Mouse (Mus musculus) frontal cortex, postnatal 36 days (tissue): ENCODE measurements at regions not wholly inside any gene's neighbourhood (a gene's known extent, or its start where the extent isn't known, plus 50 kb on each side); places are given as distances from the start of the nearest gene placed in this dataset.

Experiments
- DNase-seq, 2 experiments: peaks; one replicate each; pipeline ENCODE4 v3.0.0; 2022; ENCODE audit warnings: low spot score in 2 of 2

- DNase-seq: no peak
Observed at GRCm38 (mm10) chr9:60931290-60931689, 136.9 kb downstream of the Uaca start.

DNA sequence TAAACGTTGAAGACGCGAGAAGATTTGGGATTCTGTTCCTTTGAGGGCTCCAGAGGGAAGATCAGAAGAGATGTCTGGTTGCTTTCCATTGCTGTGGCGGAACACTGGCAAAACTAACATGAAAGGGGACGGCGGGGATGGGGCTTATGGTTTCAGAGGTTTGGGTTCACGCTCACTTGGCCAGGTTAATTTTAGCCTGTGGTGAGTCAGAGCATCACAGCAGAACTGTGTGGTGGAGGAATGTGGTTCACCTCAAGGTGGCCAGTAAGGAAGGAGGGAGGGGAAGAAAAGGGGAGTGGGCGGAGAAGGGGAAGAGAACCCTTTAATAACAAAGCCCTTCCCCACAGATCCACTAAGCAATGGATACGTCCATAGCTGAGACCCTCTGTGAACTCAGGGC lies 142.6 kb downstream of the Uaca start:
- DNase-seq: no peak

DNA sequence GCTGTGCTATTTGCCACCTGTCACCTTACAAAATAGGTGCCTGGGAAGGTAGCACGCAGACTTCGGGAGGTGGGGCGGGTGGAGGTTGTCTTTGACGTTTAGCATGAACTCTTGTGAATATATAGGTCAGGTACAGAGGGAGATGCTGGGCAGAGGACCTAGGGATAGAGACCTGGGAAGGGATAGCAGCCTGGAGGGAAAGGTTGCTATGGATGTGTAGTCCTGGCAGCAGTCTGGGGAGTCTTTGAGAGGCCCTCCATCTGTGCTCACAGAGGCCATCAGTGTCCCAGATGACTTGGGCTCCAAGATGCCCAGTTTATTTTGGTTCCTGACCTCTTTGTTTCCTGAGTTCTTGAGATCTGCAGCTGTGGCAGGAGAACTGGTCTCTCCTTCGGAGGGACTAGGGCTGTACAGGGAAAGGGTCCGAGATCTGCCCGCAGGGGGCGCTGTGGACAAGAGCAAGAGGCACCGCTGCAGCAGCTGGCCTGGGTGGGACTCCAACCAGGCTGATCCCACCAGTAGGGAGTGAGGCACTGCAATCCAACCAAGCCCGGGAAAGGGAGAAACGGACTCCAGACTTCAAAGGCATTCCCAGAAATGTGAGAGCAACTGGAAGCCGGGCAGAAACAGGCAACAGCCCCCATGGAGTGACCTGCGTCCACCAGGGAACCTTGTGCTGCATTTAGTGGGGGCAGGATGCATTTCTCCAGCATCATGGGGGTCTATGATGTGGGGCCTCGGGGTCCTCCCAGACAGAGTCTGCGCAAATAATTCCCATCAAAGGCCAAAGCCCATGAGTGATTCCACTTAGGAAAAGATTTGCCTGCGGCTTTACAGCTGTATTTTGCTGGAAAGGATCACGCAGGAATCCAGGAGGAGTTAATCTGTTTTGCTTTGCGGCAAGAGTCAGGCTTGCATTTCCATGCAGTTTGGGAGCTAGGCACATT lies 145.8 kb downstream of the Uaca start:
- peak; percentile 49 to 63 for DNase-seq

DNA sequence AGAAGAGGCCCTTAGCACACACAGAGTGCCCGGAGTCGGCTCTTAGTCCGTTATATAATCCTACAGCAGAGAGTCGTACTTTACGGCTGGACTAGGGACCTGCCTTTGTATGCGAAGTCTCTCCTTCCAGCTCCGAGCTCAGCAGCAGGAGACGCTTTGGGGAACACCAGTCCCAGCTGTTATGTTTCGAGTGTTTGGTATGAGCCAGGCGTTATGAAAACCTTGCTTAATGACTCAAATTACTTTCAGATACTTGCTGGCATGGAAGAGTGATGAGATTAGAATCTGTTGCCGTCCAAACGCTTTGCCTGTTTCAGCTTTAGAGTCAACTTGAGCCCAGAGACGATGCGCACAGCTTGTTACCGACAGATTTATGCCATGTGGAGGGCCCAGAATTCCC lies 153.0 kb downstream of the Uaca start:
- no peak for DNase-seq

GRCm38 (mm10) chr9:60948531-60949070 lies 154.3 kb downstream of the Uaca start:
- DNase-seq: no peak

- DNase-seq: no peak
Observed at GRCm38 (mm10) chr9:60950161-60950560, 155.8 kb downstream of the Uaca start.

GRCm38 (mm10) chr9:60951071-60951561 lies 156.8 kb downstream of the Uaca start:
- no peak for DNase-seq

DNA sequence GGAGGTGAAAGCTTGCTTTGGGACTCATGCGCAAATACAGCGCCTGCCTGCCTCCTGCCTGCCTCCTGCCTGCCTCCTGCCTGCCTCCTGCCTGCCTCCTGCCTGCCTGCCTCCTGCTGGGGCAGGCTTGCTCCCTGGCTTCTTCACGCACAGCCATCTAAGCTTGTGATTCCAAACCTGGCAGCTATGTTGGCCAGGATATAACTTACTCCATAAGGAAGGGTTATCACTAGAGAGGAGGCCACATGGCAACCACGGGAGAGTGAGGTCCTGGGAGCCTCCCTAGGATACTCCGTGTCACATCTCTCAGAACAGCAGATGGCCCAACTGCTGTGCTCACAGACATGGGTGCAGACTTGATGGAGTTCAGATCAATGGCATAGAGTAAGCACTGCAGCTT lies 163.1 kb downstream of the Uaca start:
- DNase-seq: no peak

DNA sequence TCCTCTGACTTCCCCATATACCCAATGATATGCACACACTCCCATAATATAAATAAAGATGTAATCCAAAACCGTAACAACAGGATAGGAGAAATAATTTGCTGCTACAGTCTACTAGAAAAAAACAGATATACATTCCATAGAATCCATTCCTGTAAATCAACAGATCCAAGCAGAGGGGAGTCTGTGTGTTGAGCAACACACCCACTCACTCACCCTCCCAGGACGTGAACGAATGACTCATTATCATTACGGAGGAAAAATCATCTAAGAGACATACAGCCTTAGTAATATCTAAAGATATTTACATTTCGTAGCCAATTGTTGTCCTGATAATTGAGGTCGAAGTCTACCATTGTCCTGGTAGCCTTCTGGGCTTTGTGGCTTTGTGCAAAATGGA lies 165.2 kb downstream of the Uaca start:
- no peak for DNase-seq

- no peak for DNase-seq
Observed at GRCm38 (mm10) chr9:60962086-60962485, 167.7 kb downstream of the Uaca start.

GRCm38 (mm10) chr9:60965641-60966040 lies 171.3 kb downstream of the Uaca start:
- no peak for DNase-seq

- DNase-seq: peak in 1 of 2 experiments; percentile 16
Observed at GRCm38 (mm10) chr9:60968281-60969031, 174.1 kb downstream of the Uaca start.

DNA sequence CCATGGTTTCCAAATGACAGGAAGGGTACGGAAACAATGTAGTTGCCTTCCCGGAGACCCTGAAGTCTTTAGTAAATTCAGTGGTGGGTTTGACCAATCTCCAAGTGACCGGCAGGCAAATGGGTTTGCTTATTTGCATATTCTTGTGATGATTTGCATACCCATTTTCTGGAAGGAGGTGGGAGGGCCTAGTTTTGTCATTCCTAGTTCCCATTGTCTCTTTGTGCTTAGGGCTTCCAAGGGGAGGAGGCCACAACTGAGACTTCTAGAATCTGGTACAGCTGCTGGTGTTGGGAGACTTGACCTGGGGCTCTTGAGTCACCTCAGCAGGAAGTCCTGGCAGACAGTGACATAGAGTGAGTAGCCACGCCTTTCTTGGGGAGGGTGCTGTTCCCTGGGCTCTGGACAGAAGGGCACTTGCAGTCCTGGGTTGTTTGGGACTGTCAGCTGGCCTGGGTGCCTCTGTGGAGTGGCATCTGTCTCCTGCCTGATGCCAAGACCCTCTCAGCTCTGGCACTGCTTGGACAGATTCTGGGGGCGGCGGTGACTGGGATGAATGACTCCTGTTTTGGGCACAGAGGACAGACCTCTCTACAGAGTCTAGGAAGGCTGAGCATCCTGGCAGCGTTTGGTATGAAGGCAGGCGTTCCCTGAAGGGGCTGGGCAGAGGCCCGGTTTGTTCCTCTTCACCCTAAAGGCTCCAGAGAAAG lies 178.0 kb downstream of the Uaca start:
- no peak for DNase-seq

DNA sequence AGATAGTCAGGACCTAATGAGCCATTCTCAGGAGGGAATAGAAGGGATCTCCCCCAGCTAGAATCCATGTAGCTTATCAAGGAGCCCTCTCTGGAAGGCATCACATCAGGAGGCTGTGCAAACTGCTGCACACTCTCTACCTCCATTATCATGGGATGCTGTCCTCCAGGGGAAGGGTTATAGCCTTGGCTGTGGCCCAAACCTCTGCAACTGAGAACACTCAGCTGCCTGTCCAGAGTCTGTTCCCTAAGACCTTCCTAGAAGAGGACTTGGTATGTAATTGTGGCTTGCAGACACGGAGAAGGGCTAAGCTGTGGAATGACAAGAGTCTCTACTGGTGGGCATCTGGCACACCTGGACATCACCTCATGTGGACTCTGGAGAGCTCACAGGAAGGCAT lies 180.2 kb downstream of the Uaca start:
- DNase-seq: no peak

- DNase-seq: peak; percentile 11 to 37
Observed at GRCm38 (mm10) chr9:60982383-60983085, 188.2 kb downstream of the Uaca start.

DNA sequence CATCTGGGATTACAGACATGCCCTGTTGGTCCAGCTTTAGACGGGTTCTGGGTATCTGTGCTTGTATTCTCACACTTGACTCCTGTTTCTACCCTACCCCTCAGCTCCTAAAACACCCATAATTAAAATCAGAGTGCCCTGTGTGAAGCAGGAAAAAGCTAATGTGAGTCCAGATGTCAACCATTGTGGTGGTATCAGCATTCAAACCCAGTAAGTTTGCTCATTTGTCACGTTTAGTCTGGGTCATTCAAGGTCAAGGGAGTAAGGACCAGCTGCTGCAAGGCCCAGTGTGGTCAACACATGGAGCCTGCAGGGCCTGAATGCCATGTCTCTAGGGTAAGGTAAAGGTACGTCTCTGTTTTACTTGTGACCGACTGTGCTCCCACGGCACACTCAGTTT lies 188.9 kb downstream of the Uaca start:
- DNase-seq: no peak

- no peak for DNase-seq
Observed at GRCm38 (mm10) chr9:60988113-60988512, 193.8 kb downstream of the Uaca start.

GRCm38 (mm10) chr9:60989670-60990391 lies 195.5 kb downstream of the Uaca start:
- no peak for DNase-seq

- DNase-seq: no peak
Observed at GRCm38 (mm10) chr9:60991509-60991908, 197.2 kb downstream of the Uaca start.

DNA sequence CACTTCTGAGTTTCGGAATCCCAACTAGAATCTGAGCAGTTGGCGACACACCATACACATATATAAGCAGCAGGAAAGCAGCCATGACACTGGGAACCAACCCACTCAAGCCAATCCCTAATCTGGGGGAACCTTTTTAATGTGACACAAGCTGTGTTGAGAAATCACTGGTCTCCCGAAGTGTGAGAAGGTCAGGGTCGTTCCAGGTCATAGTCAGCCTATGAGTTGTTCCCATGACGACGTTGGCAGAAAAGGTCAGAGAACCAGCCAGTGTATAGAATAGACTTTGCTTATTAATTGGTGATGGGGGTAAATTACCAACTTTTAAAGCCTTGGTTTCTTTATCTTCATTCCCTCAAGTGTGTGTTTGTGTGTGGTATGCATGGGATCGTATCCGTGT lies 199.3 kb downstream of the Uaca start:
- DNase-seq: no peak
